Mouse (Mus musculus) thymus, postnatal 25 days (tissue): Measurements from ENCODE around the gene Rab9b.

Experiments used
- DNase-seq: peaks from one replicate; pipeline ENCODE4 v3.0.0; 2022

Rab9b gene

DNA sequence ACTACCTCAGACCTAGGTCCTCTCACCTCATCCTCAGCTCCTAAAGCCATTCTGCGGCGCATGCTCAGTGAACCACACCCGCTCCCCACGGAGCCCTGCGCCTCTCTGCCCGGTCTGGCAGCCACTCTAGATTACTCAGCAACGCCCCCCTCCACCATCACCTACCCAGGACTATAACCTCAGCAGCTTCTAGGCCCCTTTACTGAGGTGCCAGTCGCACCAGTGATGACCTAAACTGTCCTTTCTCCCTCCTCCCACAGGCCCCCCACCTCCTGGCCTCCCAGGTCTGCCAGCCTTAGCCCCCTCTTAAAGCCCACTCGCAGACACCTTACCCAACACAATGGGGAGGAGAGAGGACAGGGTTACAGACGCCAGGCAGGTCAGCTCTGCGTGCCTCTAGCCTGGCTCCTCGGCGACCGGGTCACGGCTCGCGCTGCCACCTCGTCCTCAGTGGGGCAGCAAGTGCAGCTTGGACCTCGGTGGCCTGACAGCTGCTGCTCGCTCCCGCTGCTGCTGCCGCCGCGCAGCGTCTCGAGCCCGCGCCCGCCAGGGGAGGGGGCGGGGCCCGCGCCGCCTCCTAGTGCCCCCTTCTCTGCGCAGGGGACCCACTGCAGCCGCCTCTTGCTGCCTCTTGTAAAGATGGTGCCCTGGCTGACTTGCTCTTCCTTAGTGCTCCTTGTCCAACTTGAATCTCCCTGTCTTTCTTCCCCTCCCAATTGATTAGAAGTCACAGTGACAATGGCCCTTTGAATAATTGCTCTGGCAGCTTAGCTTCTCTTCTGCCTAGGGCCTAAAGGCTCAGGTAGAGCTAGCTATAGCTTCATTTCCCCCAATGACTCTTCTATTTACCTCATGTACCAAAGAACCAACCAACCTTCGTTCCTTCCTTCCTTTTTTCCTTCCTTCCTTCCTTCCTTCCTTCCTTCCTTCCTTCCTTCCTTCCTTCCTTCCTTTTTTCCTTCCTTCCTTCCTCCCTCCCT lies at the start of gene Rab9b:
Gene Rab9b (minus strand): TSS at position 695 of the 980 bp plus-strand sequence.
- DNase-seq, result no peak

GRCm38 (mm10) chrX:136904369-136904768 lies 35.8 kb upstream of the Rab9b start:
- DNase-seq, result no peak

DNA sequence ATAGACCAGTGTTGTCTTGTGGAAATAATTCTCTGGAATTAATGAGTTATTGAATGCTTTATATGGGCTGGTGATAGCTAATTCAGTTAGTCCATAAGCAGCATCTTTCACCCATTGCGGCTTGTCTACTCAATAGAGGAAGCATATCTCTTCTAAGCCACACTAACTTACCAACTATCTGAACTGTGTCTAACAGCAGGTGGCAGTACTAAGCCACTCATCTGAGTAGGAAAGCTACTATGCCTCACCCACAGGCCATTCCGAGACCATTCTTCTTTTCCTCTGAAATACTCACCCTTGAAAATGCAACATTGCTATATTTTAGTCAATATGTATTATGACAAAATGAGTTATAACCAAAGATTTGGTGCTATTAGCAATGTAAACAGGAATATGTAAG lies 27.2 kb upstream of the Rab9b start:
- DNase-seq, result no peak

DNA sequence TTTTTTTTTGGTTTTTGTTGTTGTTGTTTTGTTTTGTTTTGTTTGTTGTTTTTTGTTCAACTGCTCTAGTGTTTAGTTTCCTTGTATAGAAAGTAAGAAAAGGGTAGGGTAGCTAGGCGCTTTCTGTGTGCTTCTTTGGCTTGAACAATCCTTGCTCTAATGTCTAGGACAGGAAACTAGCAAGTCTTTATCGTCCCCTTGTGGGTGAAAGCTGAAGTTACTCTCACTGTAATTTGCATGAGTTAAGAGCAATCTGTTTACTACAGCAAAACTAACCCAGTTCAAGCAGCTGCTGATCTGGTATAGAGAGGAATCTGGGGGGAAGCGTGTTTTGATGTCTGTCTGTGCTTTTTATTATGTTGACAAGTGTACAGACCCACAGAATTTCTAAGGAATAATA lies 18.3 kb downstream of the Rab9b start:
- no peak for DNase-seq

GRCm38 (mm10) chrX:136828610-136829009 lies 39.9 kb downstream of the Rab9b start:
- no peak for DNase-seq

DNA sequence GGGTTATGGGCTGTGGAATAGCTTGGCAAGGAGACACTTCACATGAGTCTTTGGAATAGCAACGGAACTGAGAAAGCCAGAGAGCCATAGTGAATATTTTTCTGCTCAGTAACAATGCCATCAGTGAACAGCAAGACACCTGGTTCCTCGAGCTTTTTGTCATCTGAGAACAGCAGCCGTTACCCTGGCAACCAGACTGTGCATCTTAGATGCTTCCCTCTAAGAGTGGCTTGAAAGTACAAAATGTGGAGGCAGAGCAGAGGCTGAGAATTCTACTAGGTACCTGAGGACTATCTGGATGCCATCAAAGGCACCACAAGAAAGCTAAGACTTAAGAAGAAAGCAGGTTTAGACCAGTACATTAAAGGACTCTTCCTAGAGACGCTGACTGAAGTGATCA lies 43.5 kb downstream of the Rab9b start:
- no peak for DNase-seq

DNA sequence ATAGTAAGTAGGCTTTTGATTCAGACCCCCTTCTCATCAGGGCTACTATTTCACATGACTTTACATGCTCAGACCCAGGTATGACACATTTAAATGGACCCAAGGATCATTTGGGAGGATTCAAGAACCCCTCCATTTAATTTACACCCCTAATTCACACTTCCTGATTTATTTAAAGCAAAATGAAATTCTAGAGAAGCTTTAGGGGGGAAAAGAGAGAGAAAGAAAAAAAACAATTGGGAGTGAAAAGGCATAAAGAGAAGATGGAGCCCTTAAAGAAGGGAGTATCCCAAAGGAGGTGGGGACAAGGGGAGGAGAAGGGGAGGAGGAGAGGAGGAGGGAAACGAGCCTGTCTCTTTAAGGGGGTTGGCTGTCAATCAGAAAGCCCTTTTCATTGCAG lies 46.2 kb downstream of the Rab9b start, which contains the start of gene Plp1:
Gene Plp1 (plus strand): TSS at position 301 of the 400 bp plus-strand sequence.
- no peak for DNase-seq

GRCm38 (mm10) chrX:136820250-136820649 lies 48.3 kb downstream of the Rab9b start:
- peak; percentile 71 for DNase-seq

GRCm38 (mm10) chrX:136819752-136820151 lies 48.8 kb downstream of the Rab9b start:
- no peak for DNase-seq
